Mouse (Mus musculus) intestine, embryonic 15.5 days (tissue): Measurements from ENCODE around the gene Odf3l2. TPM values are rescaled to one million over a fixed set of nuclear protein-coding genes. Genes with fewer than 3 reads are reported as not detected.

ENCODE experiments used
- ATAC-seq: fragments of 200-750 bp; cut with Nextera tagmentation; 2 replicates; pipeline ENCODE4 v1.8.0; 2017; ENCODE audit warnings: moderate TSS enrichment, moderate library complexity
- H3K27ac ChIP-seq: fragments of 300-500 bp; sonication (generic); 2 replicates; pipeline ENCODE4 v1.5.1; 2015; ENCODE audit warnings: mild to moderate bottlenecking, inconsistent platforms
- H3K27me3 ChIP-seq: fragments of 300-500 bp; sonication (generic); replicated peaks from 2 replicates; pipeline ENCODE4 v1.6.1; 2015; ENCODE audit warnings: inconsistent platforms
- H3K36me3 ChIP-seq: fragments of 300-500 bp; sonication (generic); 2 replicates; pipeline ENCODE4 v1.6.1; 2015; ENCODE audit warnings: inconsistent platforms
- H3K4me1 ChIP-seq: fragments of 300-500 bp; sonication (generic); replicated peaks from 2 replicates; pipeline ENCODE4 v1.6.1; 2015; ENCODE audit warnings: inconsistent platforms
- H3K4me2 ChIP-seq: fragments of 300-500 bp; sonication (generic); replicated peaks from 2 replicates; pipeline ENCODE4 v1.6.1; 2015; ENCODE audit warnings: mild to moderate bottlenecking, inconsistent platforms
- H3K4me3 ChIP-seq: fragments of 300-500 bp; sonication (generic); replicated peaks from 2 replicates; pipeline ENCODE4 v1.5.1; 2015; ENCODE audit warnings: inconsistent platforms
- H3K9ac ChIP-seq: fragments of 300-500 bp; sonication (generic); 2 replicates; pipeline ENCODE4 v1.6.1; 2015; ENCODE audit warnings: inconsistent platforms
- H3K9me3 ChIP-seq: fragments of 300-500 bp; sonication (generic); 2 replicates; pipeline ENCODE4 v1.6.1; 2016; ENCODE audit warnings: inconsistent platforms
- WGBS: fragments of 180-500 bp; shearing (Covaris S2); methylation state at CpG from one replicate; pipeline ENCODE4 v1.1.7; 2015; 5-methylcytosine and 5-hydroxymethylcytosine counted together
- polyA plus RNA-seq: library from polyadenylated mRNA; unstranded; fragments of >200 nt; fragmentation: Nextera tagmentation; extraction: Ambion mirVana; gene quantifications from 2 replicates; pipeline ENCODE4 v1.2.1, GENCODE M21; 2015

Gene Odf3l2
- polyA plus RNA-seq, 1 experiment from 2014 or later: not detected

DNA sequence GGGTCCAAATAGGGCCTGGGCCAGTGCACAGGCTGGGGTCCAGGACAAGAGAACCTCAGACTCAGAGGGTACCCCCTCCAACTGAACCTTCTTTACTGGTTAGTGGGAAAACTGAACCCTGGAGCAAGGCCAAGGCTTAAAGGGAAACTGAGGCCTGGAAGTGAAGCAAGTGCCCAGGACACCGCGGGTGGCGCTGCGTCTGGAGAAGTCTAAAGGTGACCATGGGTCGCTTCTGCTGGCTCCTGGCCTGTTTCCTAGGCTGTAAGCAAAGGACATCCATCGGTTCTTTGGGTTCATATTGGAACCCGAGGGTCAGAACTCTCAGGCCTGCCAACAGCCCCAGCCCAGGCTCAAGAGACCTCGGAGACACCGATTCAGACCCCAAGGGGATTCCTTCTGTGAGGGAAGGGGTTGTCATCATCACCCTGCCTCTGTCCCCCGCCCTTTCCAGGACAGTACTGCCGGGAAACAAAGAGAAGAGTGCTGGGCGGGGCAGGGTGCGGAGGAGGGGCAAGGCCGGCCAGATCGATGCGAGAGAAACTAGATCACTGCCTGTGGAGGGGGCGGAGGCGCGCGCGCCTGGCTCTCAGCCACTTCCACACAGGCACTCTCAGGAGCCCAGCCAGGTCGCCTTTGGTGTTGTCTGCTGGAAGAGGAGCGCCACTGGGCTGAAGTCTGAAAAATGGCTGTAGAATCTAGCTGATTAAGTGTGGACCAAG, 6.9 kb downstream of the Odf3l2 start:
- Histone ChIP-seq H3K4me1 (peaks cover 15% of the 10 kb centered on the region), H3K9me3 (no peaks in the 10 kb centered on the region), H3K9ac (peak overlapping the region; percentile 69; the same call in 1 of the 2 replicates), H3K27me3 (peaks cover 5% of the 10 kb centered on the region; the same call in 1 of the 2 replicates), H3K4me2 (peak overlapping the region; percentile 99), H3K4me3 (peak overlapping the region; percentile 75), H3K36me3 (no peaks in the 10 kb centered on the region), H3K27ac (peak overlapping the region; percentile 33; the same call in 1 of the 2 replicates)
- 8% methylated on average over 23 of the region's 23 CpGs for WGBS
- ATAC-seq: peak; percentile 71

DNA sequence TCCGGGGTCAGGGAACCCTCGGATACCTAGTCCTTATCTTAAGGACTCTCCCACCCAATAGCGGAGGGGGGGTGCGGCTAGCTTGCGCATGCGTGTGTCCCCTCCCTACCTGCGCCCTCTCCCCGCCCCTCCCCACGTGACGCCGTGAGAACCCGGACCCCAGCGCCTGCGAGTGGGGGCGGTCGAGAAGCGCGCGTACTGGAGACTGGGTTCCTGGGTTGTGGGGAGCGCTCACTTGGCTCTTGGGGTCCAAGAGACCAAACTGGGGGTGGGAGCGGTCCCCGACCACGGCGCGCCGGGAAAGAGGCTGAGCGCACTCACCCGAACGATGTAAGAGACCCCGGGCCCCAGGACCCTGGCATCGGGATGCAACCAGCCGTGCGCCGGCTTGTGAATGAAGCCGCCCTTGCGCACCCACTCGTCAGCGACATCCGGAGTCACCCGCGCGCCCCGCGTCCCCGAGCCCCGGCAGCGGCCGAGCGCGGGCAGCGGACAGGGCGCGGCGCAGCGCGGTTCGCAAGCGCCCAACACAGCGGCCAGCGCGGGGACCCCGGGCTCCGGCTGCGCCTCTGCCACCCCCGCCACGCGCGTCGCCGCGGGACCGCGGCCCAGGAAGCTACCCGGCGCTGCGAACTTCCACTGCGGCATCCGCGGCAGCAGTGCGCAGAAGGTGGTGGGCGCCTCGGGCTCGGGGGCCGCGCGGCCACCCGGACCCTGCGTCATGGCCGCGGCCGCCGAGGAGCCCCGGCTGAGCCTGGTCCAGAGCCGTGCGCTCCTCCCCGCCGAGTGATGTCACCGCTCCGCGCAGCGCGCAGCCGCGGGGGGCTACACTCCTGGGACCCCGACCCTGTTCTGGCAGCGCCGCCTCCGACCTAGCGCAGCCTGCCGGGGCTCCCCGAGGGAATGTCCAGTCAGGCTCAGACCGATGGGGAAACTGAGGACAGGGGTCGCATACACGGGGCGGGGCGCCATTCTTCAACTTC, 8.1 kb downstream of the Odf3l2 start, which contains the start of gene Shc2:
Shc2 (minus strand) TSS at position 791 of the 983 bp plus-strand sequence.
- H3K27me3 ChIP-seq: peaks cover 5% of the 10 kb centered on the region; the same call in 1 of the 2 replicates
- H3K4me3 ChIP-seq: peak within 1 kb of the TSS; percentile 75
- peaks cover 15% of the 10 kb centered on the region for H3K4me1 ChIP-seq
- under 1% methylated on average over 114 of the region's 116 CpGs for WGBS
- H3K9ac ChIP-seq: peak within 1 kb of the TSS; percentile 69
- ATAC-seq: peak; percentile 73
- H3K36me3 ChIP-seq: no peaks in the 10 kb centered on the region
- peak within 1 kb of the TSS; percentile 99 for H3K4me2 ChIP-seq
- peak within 1 kb of the TSS; percentile 64; the same call in 1 of the 2 replicates for H3K27ac ChIP-seq
- H3K9me3 ChIP-seq: no peaks in the 10 kb centered on the region

DNA sequence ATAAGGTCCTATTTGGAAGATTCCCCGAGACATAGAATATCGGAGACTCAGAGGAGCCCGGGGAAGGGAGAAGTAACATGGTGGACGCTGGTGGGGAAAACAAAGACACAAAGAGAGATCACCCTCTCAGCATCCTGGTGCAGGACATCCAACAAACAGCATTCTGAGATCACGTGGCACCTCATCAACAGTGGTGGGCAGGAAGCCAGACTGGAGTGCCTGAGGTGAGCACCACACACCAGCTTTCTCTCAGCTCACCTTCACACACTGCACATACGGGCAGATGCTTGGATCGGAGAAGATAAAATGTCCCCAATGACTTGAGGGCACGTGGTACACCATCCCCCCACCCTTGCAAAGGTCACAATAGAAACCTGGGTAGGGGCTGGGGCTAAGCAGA, 9.3 kb downstream of the Odf3l2 start:
- WGBS: 83% methylated on average over 8 of the region's 8 CpGs
- Histone ChIP-seq H3K9ac (no peak overlapping the region), H3K4me2 (peak overlapping the region; percentile 99), H3K4me1 (peaks cover 15% of the 10 kb centered on the region), H3K27me3 (peaks cover 5% of the 10 kb centered on the region; the same call in 1 of the 2 replicates), H3K27ac (no peak overlapping the region), H3K36me3 (no peaks in the 10 kb centered on the region), H3K4me3 (peak overlapping the region; percentile 75; the same call in 1 of the 2 replicates), H3K9me3 (no peaks in the 10 kb centered on the region)
- ATAC-seq: no peak

DNA sequence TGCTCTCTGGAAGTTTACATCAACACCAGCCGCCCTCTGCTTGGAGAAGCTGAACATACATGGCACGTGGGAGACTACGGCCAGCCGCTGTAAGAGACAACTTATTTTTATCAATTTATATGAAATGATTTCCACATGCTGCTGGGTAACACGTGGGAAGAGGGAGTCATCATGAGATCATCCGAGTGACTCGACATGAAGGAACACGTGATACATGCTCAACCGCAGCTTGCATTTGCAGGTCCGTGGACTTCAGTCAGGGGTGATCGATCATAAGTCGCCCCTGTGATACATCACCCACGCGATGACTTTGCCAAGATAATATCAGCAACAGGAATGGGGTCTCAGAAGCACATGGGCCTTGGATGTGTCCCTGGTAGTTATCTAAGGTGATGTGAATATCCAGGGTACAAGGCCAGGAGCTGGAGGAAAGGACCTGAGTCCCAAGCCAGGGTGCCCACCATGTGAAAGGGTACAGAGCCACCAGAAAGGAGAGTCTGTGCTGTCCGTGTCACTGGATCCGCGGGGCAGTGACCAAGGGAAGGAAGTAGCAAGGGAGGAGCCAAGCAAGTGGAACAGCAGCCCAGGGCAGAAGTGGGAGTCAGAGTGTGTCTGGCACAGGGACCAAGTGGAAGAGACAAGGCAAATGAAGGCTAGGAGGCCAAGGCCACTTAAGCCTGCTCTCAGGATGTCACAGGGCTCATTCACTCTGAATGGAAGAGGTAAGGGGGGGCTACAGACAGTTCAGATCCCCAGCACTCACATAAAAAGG, 12.3 kb downstream of the Odf3l2 start:
- peaks cover 5% of the 10 kb centered on the region; the same call in 1 of the 2 replicates for H3K27me3 ChIP-seq
- WGBS: 81% methylated on average over 17 of the region's 17 CpGs
- H3K4me3 ChIP-seq: no peak overlapping the region
- H3K9me3 ChIP-seq: no peaks in the 10 kb centered on the region
- H3K4me1 ChIP-seq: peaks cover 1% of the 10 kb centered on the region
- no peak for ATAC-seq
- H3K4me2 ChIP-seq: no peak overlapping the region
- no peak overlapping the region for H3K27ac ChIP-seq
- H3K36me3 ChIP-seq: no peaks in the 10 kb centered on the region
- H3K9ac ChIP-seq: no peak overlapping the region

DNA sequence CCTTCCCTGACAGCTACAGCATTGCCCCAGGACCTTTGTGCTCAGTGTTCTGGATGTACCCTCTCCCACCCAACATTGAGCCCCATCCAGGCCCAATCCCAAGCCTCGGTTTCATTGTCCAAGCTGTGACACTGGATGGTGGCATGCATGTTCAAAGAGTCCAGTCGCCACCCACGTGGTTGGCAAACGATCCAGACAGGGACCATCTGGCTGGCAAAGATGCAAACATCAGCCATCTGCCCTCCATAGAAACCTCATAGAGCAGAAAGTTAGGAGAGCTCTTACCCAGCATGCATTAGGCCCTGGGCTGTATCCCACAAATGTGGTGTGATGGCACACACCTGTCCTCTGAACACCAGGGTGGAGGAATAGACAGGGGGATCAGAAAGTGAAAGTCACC, 14.1 kb downstream of the Odf3l2 start:
- no peak overlapping the region for H3K9ac ChIP-seq
- 82% methylated on average over 4 of the region's 4 CpGs for WGBS
- ATAC-seq: no peak
- no peaks in the 10 kb centered on the region for H3K4me1 ChIP-seq
- no peak overlapping the region for H3K4me3 ChIP-seq
- H3K9me3 ChIP-seq: no peaks in the 10 kb centered on the region
- H3K4me2 ChIP-seq: no peak overlapping the region
- H3K27me3 ChIP-seq: no peaks in the 10 kb centered on the region; the same call in 1 of the 2 replicates
- H3K27ac ChIP-seq: no peak overlapping the region
- no peaks in the 10 kb centered on the region for H3K36me3 ChIP-seq

DNA sequence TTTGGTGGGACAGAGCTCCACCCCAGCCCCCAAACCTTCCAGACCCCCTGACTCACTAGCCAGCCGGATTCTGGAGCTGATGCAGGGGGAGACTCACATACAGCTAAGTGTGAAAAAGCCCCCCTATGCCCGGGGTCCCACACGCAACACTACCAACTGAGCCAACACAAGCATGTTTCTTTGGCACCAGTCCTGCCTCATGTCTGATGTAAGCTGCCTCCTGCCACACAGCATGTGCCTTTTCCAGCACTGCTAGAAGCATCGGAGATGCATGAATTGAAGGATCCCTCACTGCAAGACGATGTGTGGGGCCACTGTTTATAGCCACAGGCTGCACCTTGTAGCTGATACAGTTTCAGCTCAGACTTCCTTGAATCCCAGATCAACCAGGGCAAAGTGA, 17.2 kb downstream of the Odf3l2 start:
- Histone ChIP-seq H3K4me2 (no peak overlapping the region), H3K4me1 (no peaks in the 10 kb centered on the region), H3K27me3 (no peaks in the 10 kb centered on the region), H3K9me3 (no peaks in the 10 kb centered on the region), H3K9ac (no peak overlapping the region), H3K4me3 (no peak overlapping the region), H3K27ac (no peak overlapping the region), H3K36me3 (no peaks in the 10 kb centered on the region)
- 81% methylated on average over 5 of the region's 5 CpGs for WGBS
- ATAC-seq: no peak

DNA sequence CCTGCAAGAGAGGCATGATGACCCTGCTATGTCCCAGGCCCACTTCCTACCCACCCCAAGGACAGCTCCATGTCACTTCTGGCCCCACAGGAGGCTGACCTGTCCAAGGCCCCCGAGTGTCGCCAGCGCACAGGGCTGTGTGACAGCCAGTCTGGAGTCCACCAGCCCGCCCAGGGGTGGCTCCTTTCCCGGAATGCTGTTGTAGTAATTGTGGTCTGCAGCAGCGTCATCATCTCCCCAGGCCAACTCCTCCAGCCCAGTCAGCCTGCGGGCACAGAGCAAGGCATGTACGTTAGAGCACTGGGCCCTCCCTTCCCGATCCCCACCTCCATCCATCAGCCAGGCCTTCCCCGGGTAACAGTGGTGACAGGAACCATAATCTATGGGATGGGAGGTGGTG, 19.4 kb downstream of the Odf3l2 start:
- no peaks in the 10 kb centered on the region for H3K4me1 ChIP-seq
- no peaks in the 10 kb centered on the region for H3K27me3 ChIP-seq
- no peak overlapping the region for H3K27ac ChIP-seq
- no peak overlapping the region for H3K9ac ChIP-seq
- H3K4me3 ChIP-seq: no peak overlapping the region
- H3K9me3 ChIP-seq: no peaks in the 10 kb centered on the region
- H3K36me3 ChIP-seq: no peaks in the 10 kb centered on the region
- 82% methylated on average over 10 of the region's 10 CpGs for WGBS
- H3K4me2 ChIP-seq: no peak overlapping the region
- ATAC-seq: no peak

DNA sequence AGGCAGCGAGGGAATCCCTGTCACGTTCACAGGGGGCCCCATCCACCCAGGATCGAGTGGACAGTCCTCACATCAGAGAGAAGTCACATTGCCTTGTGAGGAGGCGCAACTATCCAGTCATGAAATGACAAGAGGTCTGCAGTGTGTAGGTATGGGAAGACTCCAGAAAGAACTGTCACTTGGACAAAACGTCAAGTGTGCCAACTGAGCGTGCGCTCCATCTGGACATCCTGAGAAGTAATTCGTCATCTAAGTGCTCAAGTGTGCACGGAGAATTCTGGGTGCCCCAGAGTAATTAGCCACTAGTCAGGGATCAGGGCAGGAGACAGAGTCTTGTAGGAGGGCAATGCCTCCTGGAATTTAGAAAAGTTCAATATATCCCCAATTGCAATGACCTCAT, 20.1 kb downstream of the Odf3l2 start:
- no peak overlapping the region for H3K9ac ChIP-seq
- H3K4me1 ChIP-seq: no peaks in the 10 kb centered on the region
- H3K27ac ChIP-seq: no peak overlapping the region
- 75% methylated on average over 9 of the region's 9 CpGs for WGBS
- no peak overlapping the region for H3K4me3 ChIP-seq
- no peak overlapping the region for H3K4me2 ChIP-seq
- H3K27me3 ChIP-seq: no peaks in the 10 kb centered on the region
- ATAC-seq: no peak
- H3K36me3 ChIP-seq: no peaks in the 10 kb centered on the region
- H3K9me3 ChIP-seq: no peaks in the 10 kb centered on the region

DNA sequence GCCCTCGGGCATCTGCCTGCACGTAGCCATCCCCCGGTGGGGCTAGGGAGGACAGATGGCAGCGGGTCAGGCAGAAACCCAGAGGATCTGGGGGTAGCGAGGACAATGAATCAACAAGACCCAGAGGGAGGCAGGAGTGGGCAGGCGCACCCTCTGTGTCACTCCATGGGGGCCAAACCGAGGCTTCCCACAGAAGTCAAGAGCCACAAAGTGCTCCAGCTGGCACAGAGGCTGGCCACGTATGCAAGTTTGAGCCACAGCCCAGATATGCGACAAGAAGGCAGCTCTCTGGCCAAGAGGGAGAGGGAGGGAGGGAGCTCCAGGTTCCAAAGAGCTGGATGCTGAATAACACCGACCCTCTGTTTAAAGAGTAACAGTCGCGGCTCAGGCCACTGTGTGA, 21.6 kb downstream of the Odf3l2 start:
- Histone ChIP-seq H3K36me3 (no peaks in the 10 kb centered on the region), H3K4me1 (no peaks in the 10 kb centered on the region), H3K9ac (no peak overlapping the region), H3K9me3 (no peaks in the 10 kb centered on the region), H3K27ac (no peak overlapping the region), H3K27me3 (no peaks in the 10 kb centered on the region), H3K4me2 (no peak overlapping the region), H3K4me3 (no peak overlapping the region)
- no peak for ATAC-seq
- WGBS: 76% methylated on average over 12 of the region's 12 CpGs

DNA sequence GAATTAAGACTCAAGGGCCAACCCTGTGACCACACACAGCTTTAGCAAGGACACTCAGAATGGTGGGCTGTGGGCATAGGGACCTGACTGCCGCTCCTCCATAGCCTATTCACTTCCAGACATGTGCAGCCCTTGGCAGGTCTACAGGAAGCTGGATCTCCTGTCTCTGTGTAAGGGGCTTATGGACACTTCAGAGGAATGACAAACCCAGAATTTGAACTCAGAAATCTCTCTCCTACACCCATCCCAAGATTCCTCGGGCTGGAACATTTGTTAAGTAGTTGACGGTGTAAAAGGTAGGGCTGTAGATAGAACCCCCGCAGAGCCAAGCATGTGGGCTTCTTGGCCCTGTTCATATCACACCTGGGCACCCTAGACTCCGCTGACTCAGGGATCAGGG, 29.2 kb downstream of the Odf3l2 start:
- Histone ChIP-seq H3K4me1 (peaks cover 26% of the 10 kb centered on the region), H3K27ac (no peak overlapping the region), H3K4me3 (no peak overlapping the region), H3K27me3 (peaks cover 20% of the 10 kb centered on the region), H3K9ac (no peak overlapping the region), H3K36me3 (no peaks in the 10 kb centered on the region), H3K4me2 (no peak overlapping the region), H3K9me3 (no peaks in the 10 kb centered on the region)
- 89% methylated on average over 5 of the region's 5 CpGs for WGBS
- ATAC-seq: no peak

DNA sequence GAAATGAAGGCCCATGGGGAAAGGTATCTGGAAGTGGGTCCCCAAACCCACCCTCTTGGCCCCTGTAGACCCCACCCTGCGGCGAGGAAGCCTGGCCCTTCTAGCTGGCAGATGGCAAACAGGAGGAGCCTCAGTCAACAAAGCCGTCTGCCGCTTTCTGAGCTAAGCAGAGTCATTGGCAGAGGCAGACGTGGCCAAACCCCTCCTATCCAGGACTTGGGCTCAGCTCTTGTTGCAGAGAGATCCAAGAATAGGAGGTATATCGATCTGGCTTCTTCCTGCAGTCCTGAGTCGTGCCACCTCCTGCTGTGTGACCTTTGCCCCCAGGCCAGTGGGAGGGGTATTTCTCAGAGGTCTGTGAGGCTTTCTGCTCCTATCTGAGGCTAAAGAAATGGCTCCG, 29.7 kb downstream of the Odf3l2 start:
- H3K9me3 ChIP-seq: no peaks in the 10 kb centered on the region
- no peaks in the 10 kb centered on the region for H3K36me3 ChIP-seq
- H3K4me2 ChIP-seq: peak overlapping the region; percentile 26; the same call in 1 of the 2 replicates
- H3K4me3 ChIP-seq: no peak overlapping the region
- peaks cover 26% of the 10 kb centered on the region for H3K4me1 ChIP-seq
- peaks cover 23% of the 10 kb centered on the region for H3K27me3 ChIP-seq
- no peak overlapping the region for H3K27ac ChIP-seq
- ATAC-seq: peak; percentile 28
- WGBS: 11% methylated on average over 8 of the region's 8 CpGs
- no peak overlapping the region for H3K9ac ChIP-seq

DNA sequence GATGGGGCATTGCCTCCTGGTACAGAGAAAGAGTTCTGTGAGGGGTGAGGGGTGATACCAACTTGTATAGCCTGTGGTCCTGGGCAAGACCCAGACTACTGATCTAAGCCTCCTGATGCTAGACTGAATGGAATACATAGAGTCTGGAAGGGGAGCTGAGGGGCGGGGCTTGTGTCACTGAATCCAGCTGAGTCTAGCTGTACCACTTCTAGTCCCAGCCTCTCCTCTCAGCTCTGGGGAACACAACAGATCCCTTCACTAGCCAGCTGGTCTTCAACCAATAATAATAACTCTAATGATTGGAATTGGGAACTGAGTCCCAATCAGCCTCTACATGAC, 31.3 kb downstream of the Odf3l2 start:
- Histone ChIP-seq H3K9ac (0 out of 2 replicates have a peak overlapping the region, but pooled peaks have one; percentile 56), H3K9me3 (no peaks in the 10 kb centered on the region), H3K27ac (no peak overlapping the region), H3K4me3 (peak overlapping the region; percentile 59), H3K27me3 (peaks cover 23% of the 10 kb centered on the region), H3K36me3 (no peaks in the 10 kb centered on the region), H3K4me2 (peak overlapping the region; percentile 98), H3K4me1 (peaks cover 26% of the 10 kb centered on the region)
- WGBS: 90% methylated on average over 1 of the region's 1 CpGs
- no peak for ATAC-seq
